Mouse (Mus musculus): ENCODE data around the gene 2010003K11Rik.
"Not testable (repeated sequence)": the region's sequence is repeated elsewhere in the genome, so short reads cannot be mapped to it uniquely, and the experiment has no call there.

2010003K11Rik gene

DNA sequence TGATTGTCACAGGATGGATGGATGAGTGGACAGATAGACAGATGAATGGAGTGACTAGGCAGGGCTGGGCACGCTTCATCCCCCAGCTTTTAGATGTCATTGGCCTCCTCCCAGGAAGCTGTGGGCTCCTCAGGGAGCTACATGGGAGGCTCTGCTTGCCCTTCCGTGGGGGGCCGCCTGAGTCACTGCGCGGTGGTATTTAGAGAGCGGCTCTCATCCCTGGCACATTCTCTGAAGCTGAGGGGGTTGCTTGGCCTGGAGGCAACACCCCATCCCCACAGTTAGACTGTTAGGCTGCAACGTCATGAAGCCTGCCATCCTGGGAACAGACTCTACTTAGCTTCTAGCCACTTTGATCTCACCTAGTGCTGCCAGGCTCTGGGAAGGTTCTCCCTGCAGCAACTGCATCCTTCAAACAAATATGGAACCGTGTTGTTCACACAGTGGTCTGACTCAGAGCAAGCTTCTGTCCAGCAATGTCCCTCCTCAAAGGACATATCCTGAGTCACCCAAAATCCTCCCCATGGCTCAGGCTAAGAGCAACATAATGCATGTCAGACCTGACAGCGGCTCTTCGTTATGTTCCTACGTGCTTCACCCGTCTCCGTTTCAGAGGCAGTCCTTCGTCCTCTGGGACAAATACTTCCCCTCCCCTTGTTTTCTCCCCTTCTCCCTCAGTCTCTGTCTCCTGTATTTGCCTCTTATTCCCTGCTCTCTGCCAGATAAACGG is 43.1 kb downstream of the 2010003K11Rik start:
- DNase-seq: no peak

DNA sequence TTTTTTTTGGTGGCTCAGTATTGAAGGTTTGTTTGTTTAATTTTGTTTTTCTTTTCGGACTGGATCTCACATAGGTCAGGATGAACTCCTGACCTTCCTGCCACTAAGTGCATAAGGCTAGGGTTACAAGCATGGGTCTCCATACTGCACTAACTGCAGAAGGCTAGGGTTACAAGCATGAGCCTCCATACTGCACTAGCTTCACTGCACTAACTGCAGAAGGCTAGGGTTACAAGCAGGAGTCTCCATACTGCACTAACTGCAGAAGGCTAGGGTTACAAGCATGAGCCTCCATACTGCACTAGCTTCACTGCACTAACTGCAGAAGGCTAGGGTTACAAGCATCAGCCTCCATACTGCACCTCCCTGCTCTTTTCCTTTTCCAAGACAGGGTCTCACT is 44.3 kb downstream of the 2010003K11Rik start:
- not testable (repeated sequence) for DNase-seq

DNA sequence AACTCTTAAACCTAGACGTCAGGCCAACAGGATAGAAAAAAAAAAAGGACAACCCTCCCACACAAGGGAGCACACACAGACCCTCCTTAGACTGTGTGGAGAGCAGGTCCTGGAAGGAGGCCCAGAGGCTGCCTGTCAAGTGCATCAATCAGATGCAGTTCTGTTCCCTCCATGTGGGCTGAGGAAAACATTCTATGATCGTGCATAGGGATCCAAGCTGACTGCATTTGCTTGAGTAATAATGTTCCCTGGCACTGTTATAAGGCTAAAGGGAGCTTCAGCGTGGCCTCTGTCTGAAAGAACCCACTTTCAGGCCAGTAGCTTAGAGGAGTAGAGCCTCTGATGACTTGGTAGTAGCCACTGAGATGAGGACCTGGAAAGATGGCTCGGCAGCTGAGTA is 45.9 kb downstream of the 2010003K11Rik start:
- no peak for DNase-seq

DNA sequence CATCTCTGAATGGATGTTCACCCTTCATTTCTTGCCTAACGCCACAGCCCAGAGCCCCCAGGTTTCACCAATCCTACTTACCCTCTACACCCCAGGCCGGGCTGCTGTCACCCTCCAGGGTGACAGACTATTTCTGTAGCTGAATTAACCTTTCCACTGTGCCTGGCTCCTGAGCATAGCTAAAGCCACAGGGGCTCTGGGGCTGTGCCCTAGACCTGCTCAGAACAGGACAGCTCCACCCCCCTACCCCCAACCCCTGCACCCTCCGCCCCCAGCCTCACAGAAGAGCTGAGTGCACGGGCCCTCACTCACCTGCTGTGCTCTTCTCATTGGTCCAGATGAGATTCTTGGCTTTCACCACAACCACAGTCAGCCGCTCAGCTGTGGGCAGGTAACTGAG is 46.4 kb downstream of the 2010003K11Rik start:
- no peak for DNase-seq

DNA sequence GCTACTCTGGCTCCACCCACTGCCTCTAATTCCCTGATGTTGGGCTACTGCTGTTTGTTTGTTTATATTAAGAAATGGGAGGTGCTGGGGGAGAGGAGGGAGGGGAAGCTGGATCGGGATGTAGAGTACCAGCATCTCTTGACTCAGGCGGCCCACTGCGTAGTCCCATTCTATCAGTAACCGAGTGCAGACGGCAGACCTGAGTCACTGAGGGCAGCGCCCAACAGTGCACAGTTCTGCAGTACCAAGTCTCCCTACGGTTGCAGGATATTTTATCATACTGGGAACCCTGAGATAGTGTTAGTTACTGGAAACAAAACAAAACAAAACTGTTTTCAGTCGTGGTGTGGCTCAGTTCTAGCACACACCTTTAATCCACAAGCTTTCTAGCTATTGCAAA is 47.3 kb downstream of the 2010003K11Rik start:
- DNase-seq: no peak

DNA sequence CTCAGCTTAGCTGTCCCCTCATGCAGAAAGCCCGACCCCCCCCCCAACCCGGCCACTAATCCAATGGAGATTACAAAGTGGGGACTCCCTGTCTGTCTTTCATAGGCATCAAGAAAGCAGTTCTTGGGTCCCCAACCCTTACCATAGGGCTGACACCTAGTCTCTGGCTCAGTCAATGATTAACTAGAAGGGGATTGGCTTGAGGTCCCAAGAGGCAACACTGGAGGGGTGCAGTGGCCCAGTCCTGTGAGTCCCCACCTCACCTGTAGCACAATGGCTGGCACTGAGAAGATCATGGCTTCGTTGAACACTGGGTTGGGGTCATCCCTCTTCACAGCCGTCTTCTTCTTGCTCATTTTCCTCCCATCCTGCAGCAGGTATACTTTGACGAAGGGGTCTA is 47.7 kb downstream of the 2010003K11Rik start:
- no peak for DNase-seq

DNA sequence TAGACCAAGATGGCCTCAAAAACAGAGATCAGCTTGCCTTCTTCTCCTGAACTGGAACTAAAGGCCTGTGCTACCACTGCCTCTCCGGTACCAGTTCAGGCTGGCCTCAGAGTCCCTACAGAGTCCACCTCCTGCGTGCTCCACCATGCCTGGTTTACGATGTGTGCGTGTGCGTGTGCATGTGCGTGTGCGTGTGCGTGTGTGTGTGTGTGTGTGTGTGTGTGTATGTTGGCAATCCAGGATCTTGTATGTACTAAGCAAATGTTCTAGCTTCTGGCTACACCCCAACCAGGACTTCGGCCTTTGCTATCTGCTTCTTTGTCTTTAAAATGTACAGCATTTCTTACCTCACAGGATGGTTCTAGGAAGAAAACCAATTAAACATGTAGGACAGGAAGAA is 49.2 kb downstream of the 2010003K11Rik start:
- DNase-seq: no peak

DNA sequence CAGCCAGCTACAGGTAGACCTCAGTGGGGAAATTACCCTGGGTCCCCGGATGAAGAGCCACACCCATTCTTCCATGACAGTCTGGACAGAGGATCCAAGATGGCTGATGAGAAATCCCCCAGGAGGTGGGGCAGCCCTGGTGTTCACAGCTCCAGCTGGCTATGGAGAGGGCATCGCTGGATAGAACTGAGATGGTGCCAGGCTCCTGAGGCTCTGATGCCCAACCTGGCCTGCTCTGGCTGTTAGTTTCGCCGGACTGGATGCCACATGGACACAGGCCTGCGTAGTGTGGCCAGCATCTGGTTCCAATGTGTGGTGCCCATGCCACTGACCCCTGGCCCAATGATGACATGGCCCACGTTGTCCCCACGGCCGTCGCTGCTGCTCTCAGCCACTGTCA is 50.9 kb downstream of the 2010003K11Rik start:
- DNase-seq: no peak

All from cerebellum, adult 8-10 months (tissue).